Mouse (Mus musculus) c-Kit-negative CD71-positive TER-119-positive erythroid progenitor cells, embryonic 14.5 days (primary cell): ENCODE data around the gene Gins2.

Experiments used
- DNase-seq: peaks from one replicate; pipeline ENCODE4 v3.0.0-alpha.2; 2013; ENCODE audit warnings: low read depth, low spot score

The Gins2 gene

GRCm38 (mm10) chr8:120548313-120548761 is 40.8 kb downstream of the Gins2 start:
- DNase-seq = no peak

GRCm38 (mm10) chr8:120547562-120547961 is 41.5 kb downstream of the Gins2 start:
- DNase-seq = no peak

- DNase-seq = no peak
These were observed 44.9 kb downstream of the Gins2 start for GRCm38 (mm10) chr8:120544155-120544554.

- no peak for DNase-seq
These were observed 45.6 kb downstream of the Gins2 start for GRCm38 (mm10) chr8:120543416-120544055.

- no peak for DNase-seq
These were observed 46.1 kb downstream of the Gins2 start for GRCm38 (mm10) chr8:120542995-120543394.

- peak; percentile 48 for DNase-seq
These were observed 49.1 kb downstream of the Gins2 start for GRCm38 (mm10) chr8:120539775-120540625.

GRCm38 (mm10) chr8:120539381-120539774 is 49.7 kb downstream of the Gins2 start:
- DNase-seq = no peak

GRCm38 (mm10) chr8:120538397-120539240 is 50.5 kb downstream of the Gins2 start:
- peak; percentile 44 for DNase-seq

- DNase-seq = peak; percentile 36
These were observed 51.2 kb downstream of the Gins2 start for GRCm38 (mm10) chr8:120537818-120538396.

GRCm38 (mm10) chr8:120537207-120537817 is 51.8 kb downstream of the Gins2 start:
- peak; percentile 74 for DNase-seq

GRCm38 (mm10) chr8:120536306-120537206 is 52.5 kb downstream of the Gins2 start:
- DNase-seq = peak; percentile 46

GRCm38 (mm10) chr8:120535452-120536305 is 53.4 kb downstream of the Gins2 start:
- no peak for DNase-seq

- peak; percentile 72 for DNase-seq
These were observed 54.4 kb downstream of the Gins2 start for GRCm38 (mm10) chr8:120534504-120535368.

- DNase-seq = no peak
These were observed 55.0 kb downstream of the Gins2 start for GRCm38 (mm10) chr8:120534080-120534479.

GRCm38 (mm10) chr8:120533380-120533779 is 55.7 kb downstream of the Gins2 start:
- DNase-seq = no peak

- no peak for DNase-seq
These were observed 56.4 kb downstream of the Gins2 start for GRCm38 (mm10) chr8:120532517-120533215.

- no peak for DNase-seq
These were observed 57.2 kb downstream of the Gins2 start for GRCm38 (mm10) chr8:120531775-120532516.
